Mouse (Mus musculus): ENCODE measurements around the gene Mmp2. TPM values are rescaled to one million over a fixed set of nuclear protein-coding genes. Genes with fewer than 3 reads are reported as not detected.
A peak's percentile ranks its signal among the peaks of the same experiment; 100 is the strongest.

The Mmp2 gene
- polyA plus RNA-seq, 1 experiment from 2014 or later, result 109 TPM

GRCm38 (mm10) chr8:92896611-92897010 lies 69.5 kb downstream of the Mmp2 start:
- Histone ChIP-seq H3K27me3 (replicated peaks) (no peaks in the 10 kb centered on the region), H3K4me1 (0 out of 2 replicates have a peak, but pooled peaks cover 5% of the 10 kb centered on the region), H3K4me2 (no peak overlapping the region), H3K27ac (replicated peaks) (peak overlapping the region; percentile 75), H3K9ac (no peak overlapping the region), H3K36me3 (no peaks in the 10 kb centered on the region), H3K4me3 (no peak overlapping the region), H3K9me3 (no peaks in the 10 kb centered on the region)
- no peak for ATAC-seq (ENCODE audit: extremely low read depth, insufficient number of reproducible peaks, low FRiP score, low TSS enrichment)
- 50% methylated on average over 5 of the region's 5 CpGs for WGBS

- no peaks in the 10 kb centered on the region for H3K9me3 ChIP-seq
- H3K27me3 ChIP-seq (replicated peaks), result no peaks in the 10 kb centered on the region
- no peaks in the 10 kb centered on the region for H3K36me3 ChIP-seq
- H3K27ac ChIP-seq (replicated peaks), result 0 out of 2 replicates have a peak overlapping the region, but pooled peaks have one; percentile 59
- 79% methylated on average over 4 of the region's 4 CpGs for WGBS
- H3K9ac ChIP-seq, result no peak overlapping the region
- 0 out of 2 replicates have a peak, but pooled peaks cover 5% of the 10 kb centered on the region for H3K4me1 ChIP-seq
- ATAC-seq (ENCODE audit: extremely low read depth, insufficient number of reproducible peaks, low FRiP score, low TSS enrichment), result no peak
- H3K4me2 ChIP-seq, result no peak overlapping the region
- no peak overlapping the region for H3K4me3 ChIP-seq
Observed at GRCm38 (mm10) chr8:92897794-92898193, 70.7 kb downstream of the Mmp2 start.

GRCm38 (mm10) chr8:92899590-92899989 lies 72.5 kb downstream of the Mmp2 start:
- H3K9ac ChIP-seq, result no peak overlapping the region
- no peak overlapping the region for H3K27ac ChIP-seq (replicated peaks)
- no peaks in the 10 kb centered on the region for H3K27me3 ChIP-seq (replicated peaks)
- H3K4me1 ChIP-seq, result 0 out of 2 replicates have a peak, but pooled peaks cover 5% of the 10 kb centered on the region
- H3K9me3 ChIP-seq, result no peaks in the 10 kb centered on the region
- no peak for ATAC-seq (ENCODE audit: extremely low read depth, insufficient number of reproducible peaks, low FRiP score, low TSS enrichment)
- no peaks in the 10 kb centered on the region for H3K36me3 ChIP-seq
- WGBS, result 81% methylated on average over 9 of the region's 9 CpGs
- no peak overlapping the region for H3K4me2 ChIP-seq
- no peak overlapping the region for H3K4me3 ChIP-seq

GRCm38 (mm10) chr8:92901107-92901506 lies 74.0 kb downstream of the Mmp2 start, which contains the start of gene Capns2:
Capns2 (plus strand) TSS chr8:92901407.
- no peak for ATAC-seq (ENCODE audit: extremely low read depth, insufficient number of reproducible peaks, low FRiP score, low TSS enrichment)
- 90% methylated on average over 5 of the region's 5 CpGs for WGBS
- no peaks in the 10 kb centered on the region for H3K27me3 ChIP-seq (replicated peaks)
- no peak within 1 kb of the TSS for H3K9ac ChIP-seq
- H3K9me3 ChIP-seq, result no peaks in the 10 kb centered on the region
- H3K36me3 ChIP-seq, result no peaks in the 10 kb centered on the region
- H3K27ac ChIP-seq (replicated peaks), result no peak within 1 kb of the TSS
- no peak within 1 kb of the TSS for H3K4me3 ChIP-seq
- 0 out of 2 replicates have a peak, but pooled peaks cover 5% of the 10 kb centered on the region for H3K4me1 ChIP-seq
- H3K4me2 ChIP-seq, result no peak within 1 kb of the TSS

GRCm38 (mm10) chr8:92902981-92903380 lies 75.9 kb downstream of the Mmp2 start:
- Histone ChIP-seq H3K4me1 (no peaks in the 10 kb centered on the region), H3K27me3 (replicated peaks) (no peaks in the 10 kb centered on the region), H3K36me3 (no peaks in the 10 kb centered on the region), H3K4me2 (no peak overlapping the region), H3K4me3 (no peak overlapping the region), H3K9ac (no peak overlapping the region), H3K9me3 (no peaks in the 10 kb centered on the region), H3K27ac (replicated peaks) (no peak overlapping the region)
- WGBS, result 69% methylated on average over 2 of the region's 2 CpGs
- no peak for ATAC-seq (ENCODE audit: extremely low read depth, insufficient number of reproducible peaks, low FRiP score, low TSS enrichment)

Other genes with a start within 250 kb of the Mmp2 start
- 1.8 and 2.2 TPM in 2 replicates for gene Irx6, start 153.0 kb upstream of the Mmp2 start, polyA plus RNA-seq (2015; fragmentation: Nextera tagmentation; extraction: Ambion mirVana)
- 3.5 and 3.9 TPM in 2 replicates for gene Lpcat2, start 28.0 kb downstream of the Mmp2 start, polyA plus RNA-seq (2015; fragmentation: Nextera tagmentation; extraction: Ambion mirVana)
- 0.29 TPM in 1 of 2 replicates, not detected in the other for gene Capns2, start 74.1 kb downstream of the Mmp2 start, polyA plus RNA-seq (2015; fragmentation: Nextera tagmentation; extraction: Ambion mirVana)
- gene Slc6a2, start 132.8 kb downstream of the Mmp2 start, polyA plus RNA-seq (2015; fragmentation: Nextera tagmentation; extraction: Ambion mirVana), result 0.04 TPM in 1 of 2 replicates, not detected in the other
- gene Ces1a, start 220.9 kb downstream of the Mmp2 start, polyA plus RNA-seq (2015; fragmentation: Nextera tagmentation; extraction: Ambion mirVana), result not detected in 2 replicates

All from heart, embryonic 13.5 days (tissue).